Mouse (Mus musculus): ENCODE measurements at regions not wholly inside any gene's neighbourhood (a gene's known extent, or its start where the extent isn't known, plus 50 kb on each side); places are given as distances from the start of the nearest gene placed in this dataset.

DNA sequence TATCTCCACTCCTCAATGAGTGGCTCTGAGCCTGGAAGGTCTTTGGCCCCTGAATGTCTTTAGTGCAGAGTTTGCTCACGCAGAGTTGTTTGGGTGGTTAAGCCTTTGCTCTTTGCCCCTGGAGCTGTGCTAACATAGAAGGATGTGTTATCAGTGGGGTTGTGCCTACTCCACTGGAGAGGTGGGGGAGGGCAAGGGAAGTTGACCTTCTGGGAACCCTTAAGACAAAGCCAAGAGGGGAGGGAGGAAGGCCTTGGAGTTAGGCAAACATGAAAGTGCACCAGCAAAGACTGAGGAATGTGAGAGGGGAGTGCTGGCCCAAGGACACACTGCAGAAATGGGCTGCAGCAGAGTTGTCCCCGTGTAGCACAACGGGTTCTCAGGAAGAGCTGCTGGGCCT is 96.3 kb upstream of the Shh start:
- DNase-seq (ENCODE audit: extremely low spot score, low spot score): no peak

GRCm38 (mm10) chr5:28562917-28563316 is 95.9 kb upstream of the Shh start:
- no peak for DNase-seq (ENCODE audit: extremely low spot score, low spot score)

GRCm38 (mm10) chr5:28553543-28553942 is 86.5 kb upstream of the Shh start:
- no peak for DNase-seq (ENCODE audit: extremely low spot score, low spot score)

- no peak for DNase-seq (ENCODE audit: extremely low spot score, low spot score)
Observed at GRCm38 (mm10) chr5:28530202-28530855, 63.3 kb upstream of the Shh start.

- DNase-seq (ENCODE audit: extremely low spot score, low spot score): no peak
Observed at GRCm38 (mm10) chr5:28526435-28526834, 59.4 kb upstream of the Shh start.

DNA sequence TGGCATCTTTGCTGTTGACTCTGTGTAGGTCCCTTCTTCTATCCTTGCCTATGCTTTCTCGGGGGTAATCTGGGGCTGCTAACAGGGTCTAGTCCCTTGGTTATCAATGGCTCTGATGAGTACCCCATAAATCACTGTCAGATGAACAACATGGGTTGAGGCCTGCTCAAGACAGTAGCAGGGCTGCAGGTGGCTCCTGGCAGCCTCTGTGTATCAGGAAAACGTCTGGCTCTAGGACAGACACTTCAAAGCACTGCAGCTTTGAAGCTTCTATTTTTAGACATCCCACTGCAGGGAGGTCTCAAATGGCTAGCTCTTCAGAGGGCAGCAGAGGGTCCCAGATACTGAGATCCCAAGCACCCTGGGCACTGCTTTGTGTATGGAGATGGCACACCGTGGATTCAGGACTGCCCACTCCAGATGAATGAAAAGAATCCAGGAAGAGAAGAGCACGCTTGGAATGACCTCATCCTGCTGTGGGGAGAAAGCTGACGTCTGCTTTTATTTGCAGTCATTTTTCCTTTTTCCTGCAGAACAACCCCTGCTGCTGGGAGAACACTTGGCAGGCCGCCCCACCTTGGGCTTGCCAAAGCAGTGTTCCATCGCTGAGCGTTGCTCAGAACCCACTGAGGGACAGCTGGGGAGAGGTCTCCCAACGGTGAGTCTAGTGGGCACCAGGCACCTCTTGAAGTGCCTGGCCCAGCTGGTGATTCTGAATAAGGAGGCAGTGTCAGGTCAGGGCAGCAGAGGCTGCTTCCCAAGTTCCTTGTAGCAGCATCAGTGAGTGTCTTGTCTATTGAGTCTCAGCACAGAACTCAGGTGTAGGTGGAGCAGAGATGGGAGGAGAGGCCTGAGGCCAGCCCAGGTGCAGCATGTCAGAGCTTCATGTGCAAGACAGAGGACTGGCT is 54.0 kb upstream of the Shh start:
- DNase-seq (ENCODE audit: extremely low spot score, low spot score): no peak

DNA sequence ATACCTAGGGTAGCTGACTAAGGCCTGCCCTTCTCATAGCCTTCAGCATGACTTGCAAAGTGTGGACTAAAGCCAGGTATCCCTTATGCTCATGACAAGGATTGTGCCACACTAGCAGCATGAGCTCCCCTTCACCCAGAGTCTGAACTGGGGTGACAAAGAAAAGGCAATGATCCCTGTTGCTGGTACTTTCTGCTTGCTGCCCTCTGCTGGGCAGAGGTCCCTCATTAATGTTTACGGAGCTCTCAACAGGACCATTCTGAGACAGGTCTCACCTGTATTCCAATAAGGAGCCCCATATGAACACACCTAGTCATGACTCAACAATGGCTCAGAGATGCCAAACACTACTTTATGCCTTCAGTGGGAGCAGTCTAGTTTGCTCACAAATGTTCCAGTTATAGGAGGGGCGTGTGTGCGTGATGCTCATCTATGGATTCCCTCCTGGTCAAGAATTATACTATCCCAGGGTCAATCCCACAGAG is 52.0 kb upstream of the Shh start:
- no peak for DNase-seq (ENCODE audit: extremely low spot score, low spot score)

Measured in neural tube, embryonic 10.5 days (tissue).